Mouse (Mus musculus) CH12.LX (cell line): ENCODE results near the gene Ccdc81. TPM values are rescaled to one million over a fixed set of nuclear protein-coding genes. Genes with fewer than 3 reads are reported as not detected.

Experiments
- DNase-seq: peaks from one replicate; pipeline ENCODE4 v3.0.0-alpha.2; 2013; ENCODE audit errors: extremely low read depth
- H3K27ac ChIP-seq: 2 replicates; pipeline ENCODE4 v1.5.1; 2012; ENCODE audit warnings: low read depth, mild to moderate bottlenecking, control low read depth, moderate library complexity; ENCODE audit not compliant: insufficient read depth
- H3K27me3 ChIP-seq: replicated peaks from 2 replicates; pipeline ENCODE3; 2012; ENCODE audit warnings: inconsistent platforms
- H3K36me3 ChIP-seq, 2 experiments: replicated peaks in 1 of 2; 2 replicates each; pipeline versions ENCODE3 to v1.6.1; 2012; ENCODE audit warnings: inconsistent platforms in 1 of 2, low read length in 1 of 2, mild to moderate bottlenecking in 1 of 2, mixed read lengths in 1 of 2, moderate library complexity in 1 of 2; ENCODE audit not compliant: control insufficient read depth in 1 of 2, insufficient read depth in 1 of 2
- H3K4me1 ChIP-seq, 2 experiments: 2 replicates each; pipeline ENCODE4 v1.6.1; 2012; ENCODE audit warnings: inconsistent platforms in 1 of 2, moderate library complexity in 1 of 2; ENCODE audit not compliant: insufficient read depth in 2 of 2, control insufficient read depth in 1 of 2
- H3K4me2 ChIP-seq: 2 replicates; pipeline ENCODE4 v1.6.1; 2012; ENCODE audit warnings: low read depth, mild to moderate bottlenecking, control low read depth; ENCODE audit not compliant: poor library complexity, insufficient read depth, severe bottlenecking
- H3K4me3 ChIP-seq, 3 experiments: fragments of 150-350 bp in 1 of 3; sonication (generic) in 1 of 3; replicated peaks in 1 of 3; 2 replicates each; pipeline versions ENCODE3 to v1.5.1; 2011 to 2012; ENCODE audit warnings: low read depth in 2 of 3, low read length in 2 of 3, mild to moderate bottlenecking in 2 of 3, moderate library complexity in 2 of 3, control low read depth in 1 of 3, improper control_type of control experiment in 1 of 3, inconsistent platforms in 1 of 3, mixed read lengths in 1 of 3; ENCODE audit not compliant: poor library complexity in 1 of 3
- H3K79me2 ChIP-seq: replicated peaks from 2 replicates; pipeline ENCODE4 v1.6.1; 2012; ENCODE audit warnings: mild to moderate bottlenecking, moderate library complexity; ENCODE audit not compliant: control insufficient read depth, poor library complexity, insufficient read depth, severe bottlenecking; ENCODE audit errors: extremely low read depth
- H3K9ac ChIP-seq: 2 replicates; pipeline ENCODE4 v1.6.1; 2012; ENCODE audit warnings: low read depth, mild to moderate bottlenecking, control low read depth, moderate library complexity; ENCODE audit not compliant: insufficient read depth
- H3K9me3 ChIP-seq: replicated peaks from 2 replicates; pipeline ENCODE3; 2012; ENCODE audit warnings: low read length, inconsistent platforms, mixed read lengths
- BHLHE40 ChIP-seq: IDR thresholded peaks from 2 replicates; pipeline ENCODE4 v1.6.1; 2011; ENCODE audit warnings: mild to moderate bottlenecking, low read depth, low read length, improper control_type of control experiment
- CHD1 ChIP-seq: IDR thresholded peaks from 2 replicates; pipeline ENCODE4 v1.6.1; 2012; ENCODE audit warnings: low read depth, low read length, improper control_type of control experiment, inconsistent platforms
- CHD2 ChIP-seq: IDR thresholded peaks from 2 replicates; pipeline ENCODE4 v1.6.1; 2011; ENCODE audit warnings: low read length, improper control_type of control experiment
- ETS1 ChIP-seq: conservative IDR thresholded peaks from 2 replicates; pipeline ENCODE4 v1.6.1; 2012; ENCODE audit warnings: low read depth, mild to moderate bottlenecking, inconsistent platforms, low read length, improper control_type of control experiment, moderate library complexity
- HCFC1 ChIP-seq: IDR thresholded peaks from 2 replicates; pipeline ENCODE4 v1.6.1; 2012; ENCODE audit warnings: low read depth, mild to moderate bottlenecking, inconsistent platforms, low read length, improper control_type of control experiment
- IRF4 ChIP-seq: IDR thresholded peaks from 2 replicates; pipeline ENCODE4 v1.6.1; 2014; ENCODE audit warnings: low read depth, mild to moderate bottlenecking, inconsistent platforms, low read length, improper control_type of control experiment
- JUN ChIP-seq: IDR thresholded peaks from 2 replicates; pipeline ENCODE4 v1.6.1; 2011; ENCODE audit warnings: low read depth, mild to moderate bottlenecking, low read length, improper control_type of control experiment, moderate library complexity; ENCODE audit not compliant: insufficient read depth
- KAT2A ChIP-seq: IDR thresholded peaks from 2 replicates; pipeline ENCODE4 v1.6.1; 2012; ENCODE audit warnings: low read length, improper control_type of control experiment, inconsistent platforms; ENCODE audit not compliant: insufficient replicate concordance
- MAX ChIP-seq: IDR thresholded peaks from 2 replicates; pipeline ENCODE4 v1.6.1; 2011; ENCODE audit warnings: low read length, improper control_type of control experiment
- MEF2A ChIP-seq: IDR thresholded peaks from 2 replicates; pipeline ENCODE4 v1.6.1; 2014; ENCODE audit warnings: low read depth, mild to moderate bottlenecking, inconsistent platforms, low read length, improper control_type of control experiment, borderline replicate concordance
- MXI1 ChIP-seq: IDR thresholded peaks from 2 replicates; pipeline ENCODE4 v1.6.1; 2011; ENCODE audit warnings: mild to moderate bottlenecking, low read depth, low read length, improper control_type of control experiment
- MYC ChIP-seq: IDR thresholded peaks from 2 replicates; pipeline ENCODE4 v1.6.1; 2011; ENCODE audit warnings: low read depth, mild to moderate bottlenecking, improper control_type of control experiment, low read length
- POLR2A ChIP-seq: IDR thresholded peaks from 2 replicates; pipeline ENCODE4 v1.6.1; 2011; ENCODE audit warnings: low read depth, mild to moderate bottlenecking, improper control_type of control experiment, low read length
- RAD21 ChIP-seq: IDR thresholded peaks from 2 replicates; pipeline ENCODE4 v1.6.1; 2011; ENCODE audit warnings: low read depth, mild to moderate bottlenecking, low read length, improper control_type of control experiment, moderate library complexity
- dilution Hi-C: fragments of 300-500 bp; cut with MboI; formaldehyde crosslinking; loops from 2 replicates; pipeline ENCODE4 v1.14.3; 2020; ENCODE audit warnings: low sequenced_read_pairs; ENCODE audit not compliant: extremely low pct_unique_long_range_greater_than_20kb, extremely low pct_ligation_motif_present
- in situ Hi-C: fragments of 300-500 bp; cut with MboI; formaldehyde crosslinking; loops from 3 replicates; pipeline ENCODE4 v1.14.3; 2019; ENCODE audit warnings: low sequenced_read_pairs, low pct_ligation_motif_present, low pct_unique_long_range_greater_than_20kb, mixed read lengths
- polyA plus RNA-seq: library from polyadenylated mRNA; unstranded; fragments of >175 nt; gene quantifications from 2 replicates; pipeline ENCODE4 v1.2.1, GENCODE M21; 2012; ENCODE audit warnings: low read depth; ENCODE audit not compliant: insufficient read length
- total RNA-seq, 2 experiments: library from RNA; depleted of rRNA; stranded (reverse); fragments of 300-350 nt in 1 of 2; fragments of >200 nt in 1 of 2; gene quantifications; 2 replicates each; pipeline ENCODE4 v1.2.3; 2012 to 2014

The Ccdc81 gene
- total and polyA plus RNA-seq, 3 experiments = not detected

- peak; percentile 67 for TF ChIP-seq MYC
- no peak for TF ChIP-seq RAD21
- peak; percentile 51 for TF ChIP-seq MAX
- TF ChIP-seq POLR2A = peak; percentile 77
- TF ChIP-seq CHD2 = peak; percentile 98
- no peak; the same call in 1 of the 2 replicates for TF ChIP-seq ETS1
- TF ChIP-seq IRF4 = peak; percentile 70; the same call in 1 of the 2 replicates
These were observed 37.4 kb upstream of the Ccdc81 start, which contains the start of gene Hikeshi (continued) for GRCm38 (mm10) chr7:89940571-89941463.

DNA sequence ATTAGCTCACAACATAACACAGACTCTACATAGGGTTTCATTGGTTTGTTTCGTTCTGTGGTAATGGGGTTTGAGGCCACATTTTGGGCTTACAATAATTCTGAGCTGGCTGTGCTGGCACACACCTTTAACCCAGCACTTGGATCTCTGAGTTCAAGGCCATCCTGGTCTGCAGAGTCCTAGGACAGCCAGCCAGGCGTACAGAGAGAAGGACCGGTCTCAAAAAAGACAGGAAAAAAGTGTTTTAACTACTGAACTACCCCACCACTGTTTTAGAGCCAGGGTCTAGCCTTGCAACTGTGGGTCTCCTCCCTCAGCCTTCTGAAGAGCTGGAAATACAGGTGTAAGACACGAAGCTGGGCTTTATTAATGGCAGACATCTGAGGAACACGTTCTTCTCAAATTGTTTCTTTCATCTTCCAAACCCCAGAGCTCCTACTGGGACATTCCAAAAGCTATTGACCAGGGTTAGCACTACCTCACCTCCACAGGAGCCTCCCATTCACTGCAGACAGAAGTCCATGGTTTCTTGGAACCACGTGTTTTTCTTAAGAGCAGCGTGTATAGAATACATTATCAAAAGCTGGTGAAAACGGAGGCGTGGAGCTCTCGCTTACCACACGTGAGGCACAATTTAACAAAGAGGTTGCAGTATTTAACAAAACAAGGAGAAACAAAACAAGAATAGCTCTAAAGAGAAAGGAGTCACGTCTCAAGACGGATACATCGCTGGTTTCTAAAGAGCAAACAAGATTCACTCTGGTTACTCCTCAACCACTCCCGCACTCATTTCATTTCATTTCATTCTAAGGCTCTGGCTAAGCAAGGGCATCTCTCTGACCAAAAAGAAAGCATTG, 36.3 kb upstream of the Ccdc81 start:
- peaks cover 23% of the 10 kb centered on the region for H3K79me2 ChIP-seq
- no peak overlapping the region for H3K27ac ChIP-seq
- TF ChIP-seq HCFC1 (no peak), MEF2A (no peak), MYC (peak; percentile 78; the same call in 1 of the 2 replicates), JUN (no peak), CHD1 (no peak), BHLHE40 (peak; percentile 63), MXI1 (peak; percentile 67), MAX (peak; percentile 89), KAT2A (no peak)
- TF ChIP-seq, all 38 proteins: peak for 4
- peak overlapping the region; percentile 92 to 98 (median 97) for H3K4me3 ChIP-seq
- dilution Hi-C loops (no loop called here), in situ Hi-C loops (no loop called here)
- no peak for DNase-seq
- H3K27me3 ChIP-seq = no peaks in the 10 kb centered on the region
- no peaks in the 10 kb centered on the region for H3K9me3 ChIP-seq
- H3K9ac ChIP-seq = peak overlapping the region; percentile 60
- H3K4me1 ChIP-seq = peaks cover 0 to 20% of the 10 kb centered on the region in 2 experiments; a peak in 2 of 4 replicates
- H3K4me2 ChIP-seq = peak overlapping the region; percentile 90
- H3K36me3 ChIP-seq = peaks cover 0 to 8% of the 10 kb centered on the region in 2 experiments
